Mouse (Mus musculus) kidney, postnatal 36 days (tissue): ENCODE results near the gene Brcc3.

ENCODE experiments used
- DNase-seq, 2 experiments: peaks; one replicate each; pipeline ENCODE4 v3.0.0; 2021 to 2022; ENCODE audit warnings: mixed read lengths in 2 of 2

Gene Brcc3

DNA sequence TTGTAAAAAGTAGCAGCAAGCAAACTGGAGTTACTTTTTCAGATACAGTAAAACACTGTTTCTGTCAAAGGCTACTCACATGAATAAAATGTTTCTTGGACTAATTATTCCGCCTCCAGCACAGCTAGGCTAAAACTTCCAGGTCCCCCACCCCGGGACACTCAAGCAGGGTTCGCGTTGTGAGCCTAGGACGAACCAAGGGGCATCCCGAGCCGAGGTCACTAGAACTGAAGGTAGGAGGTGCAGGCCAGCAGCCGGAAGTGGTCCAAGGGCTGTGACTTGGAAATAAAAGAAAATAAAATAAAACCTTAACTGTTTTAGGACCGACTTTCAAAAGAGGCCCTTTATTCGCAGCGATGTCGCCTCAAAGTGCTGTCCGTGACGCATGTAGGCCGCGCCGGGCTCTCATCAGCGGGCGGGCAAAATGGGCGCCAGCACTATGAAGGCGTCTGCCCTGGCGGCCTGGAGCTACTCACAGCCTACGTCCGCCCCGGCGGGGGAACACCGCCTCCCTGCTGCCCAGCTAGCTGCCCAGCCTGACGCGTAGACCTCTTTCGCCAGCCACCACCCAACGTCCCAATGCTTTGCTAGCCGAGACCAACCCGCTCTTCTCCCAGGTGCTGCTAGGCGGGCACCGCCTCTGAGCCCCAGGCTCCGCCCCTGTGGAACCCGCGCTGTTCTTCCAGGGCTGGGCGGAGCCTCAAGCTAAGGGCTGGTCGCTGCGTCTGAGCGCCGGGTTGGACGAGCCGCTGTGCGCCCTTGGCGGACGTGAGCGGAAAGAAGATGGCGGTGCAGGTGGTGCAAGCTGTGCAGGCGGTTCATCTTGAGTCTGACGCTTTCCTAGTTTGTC is at the start of gene Brcc3, which contains the start of the genes Cmc4 and Mtcp1:
Gene Brcc3 (plus strand): TSS at position 693 of the 850 bp plus-strand sequence.
Gene Cmc4 (minus strand): TSS at position 649 of the 850 bp plus-strand sequence.
Gene Mtcp1 (minus strand): TSS at position 653 of the 850 bp plus-strand sequence.
- peak; percentile 92 for DNase-seq

DNA sequence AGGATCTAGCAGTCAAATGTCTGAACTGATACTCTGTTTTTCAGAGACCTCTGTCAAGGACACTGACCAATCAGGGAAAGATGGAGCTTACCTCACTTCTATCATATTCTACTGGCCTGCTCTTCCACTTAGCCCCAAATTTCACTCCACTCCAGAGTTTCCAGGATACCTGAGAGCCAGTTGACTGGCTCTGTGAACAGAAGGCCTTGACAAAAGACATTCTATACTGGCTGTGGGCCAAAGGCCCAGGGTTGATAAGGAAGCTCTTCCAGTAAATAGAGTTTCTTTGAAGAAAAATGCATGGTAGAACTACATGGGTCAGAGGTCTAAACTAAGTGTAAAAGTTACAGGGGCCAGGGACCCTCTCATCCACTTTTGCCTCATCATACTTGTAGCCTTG is 46.2 kb upstream of the Brcc3 start:
- DNase-seq = peak; percentile 14 to 27

DNA sequence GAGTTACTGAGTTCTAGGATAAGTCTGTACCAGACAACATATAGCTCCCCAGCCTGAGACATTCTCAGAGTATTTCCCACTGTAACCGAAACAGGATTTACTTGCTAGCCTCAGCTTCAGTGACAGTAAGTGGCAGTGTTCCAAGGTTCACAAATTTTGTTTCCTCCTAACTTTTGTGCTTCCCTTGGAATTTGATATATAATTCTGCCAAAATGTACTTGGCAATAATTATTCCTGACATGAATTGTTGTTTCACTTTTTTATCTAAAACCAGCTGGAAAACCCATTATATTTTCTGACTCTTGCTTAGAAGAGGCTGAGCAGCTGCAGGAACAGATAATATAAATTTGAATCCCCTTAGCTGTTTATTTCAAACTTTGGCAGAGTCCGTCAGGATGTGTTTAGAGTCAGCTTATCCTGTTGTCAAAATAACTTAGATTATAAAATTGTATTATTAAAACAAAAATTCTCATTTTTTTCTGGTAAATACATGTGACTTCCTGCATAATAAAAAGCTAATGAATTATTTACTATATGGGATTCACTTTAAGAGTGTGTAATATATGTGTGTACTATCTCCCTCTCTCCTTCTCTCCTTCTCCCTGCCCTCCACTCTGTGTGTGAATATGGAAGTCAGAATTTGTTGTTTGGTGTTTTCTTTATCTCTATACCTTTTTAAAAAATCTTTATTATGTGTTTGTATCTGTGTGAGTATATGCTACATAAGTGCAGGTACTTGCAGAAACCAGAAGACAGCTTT is 43.6 kb upstream of the Brcc3 start:
- DNase-seq = peak; percentile 10 to 47

DNA sequence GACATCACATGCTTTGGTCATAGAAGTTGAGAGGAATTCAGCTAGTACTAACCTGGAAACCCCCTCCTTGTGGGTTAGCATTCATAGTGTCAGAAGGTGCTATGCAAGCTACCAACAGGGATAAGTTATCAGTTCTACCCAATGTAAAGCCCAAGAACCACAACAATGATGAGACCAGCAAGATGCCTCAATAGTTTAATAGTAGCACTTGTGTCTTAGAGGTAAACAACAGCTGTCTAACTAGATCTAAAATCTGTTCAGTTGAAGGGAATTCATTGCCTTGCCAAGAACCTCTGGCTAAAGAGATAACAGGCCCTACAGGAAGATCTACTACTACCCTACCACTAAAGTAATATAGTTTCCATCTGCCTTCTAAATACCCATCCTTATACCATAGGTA is 39.6 kb upstream of the Brcc3 start:
- DNase-seq = no peak

DNA sequence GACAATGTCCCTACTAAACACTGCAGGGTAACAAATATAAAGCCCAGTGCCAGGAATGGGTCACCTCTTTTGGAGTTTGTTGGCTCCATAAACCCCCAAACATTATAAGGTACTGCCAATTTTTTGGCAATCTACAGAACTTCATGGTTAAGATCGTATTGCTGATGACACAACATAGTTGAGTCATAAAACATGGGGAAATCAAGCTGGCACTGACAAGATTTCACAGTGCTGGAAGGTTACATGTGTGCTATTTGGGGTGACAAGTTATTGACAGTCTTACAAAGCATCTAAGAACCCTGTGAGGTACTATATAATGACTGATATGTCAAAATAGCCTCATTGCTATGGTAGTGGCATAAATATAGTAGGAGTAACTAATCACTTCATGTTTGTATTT is 35.3 kb upstream of the Brcc3 start:
- no peak for DNase-seq

DNA sequence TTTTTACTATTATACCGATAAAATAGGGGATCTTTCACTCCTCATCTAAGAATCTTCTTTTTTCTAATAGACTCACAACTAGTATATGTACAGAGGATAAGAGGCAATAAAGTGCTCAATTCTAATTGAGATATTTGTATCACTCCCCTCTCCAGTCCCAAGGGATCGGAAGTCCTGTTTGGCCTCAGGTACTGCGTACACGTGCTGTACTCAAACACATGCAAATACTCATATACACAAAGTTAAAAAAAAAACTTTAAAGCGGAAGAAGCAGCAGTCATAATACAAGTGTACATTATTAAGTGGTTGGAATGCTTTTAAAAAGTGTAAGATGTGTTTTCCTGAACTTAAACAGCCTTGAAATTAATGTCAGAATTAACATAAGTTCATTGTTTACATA is 34.7 kb upstream of the Brcc3 start:
- no peak for DNase-seq

DNA sequence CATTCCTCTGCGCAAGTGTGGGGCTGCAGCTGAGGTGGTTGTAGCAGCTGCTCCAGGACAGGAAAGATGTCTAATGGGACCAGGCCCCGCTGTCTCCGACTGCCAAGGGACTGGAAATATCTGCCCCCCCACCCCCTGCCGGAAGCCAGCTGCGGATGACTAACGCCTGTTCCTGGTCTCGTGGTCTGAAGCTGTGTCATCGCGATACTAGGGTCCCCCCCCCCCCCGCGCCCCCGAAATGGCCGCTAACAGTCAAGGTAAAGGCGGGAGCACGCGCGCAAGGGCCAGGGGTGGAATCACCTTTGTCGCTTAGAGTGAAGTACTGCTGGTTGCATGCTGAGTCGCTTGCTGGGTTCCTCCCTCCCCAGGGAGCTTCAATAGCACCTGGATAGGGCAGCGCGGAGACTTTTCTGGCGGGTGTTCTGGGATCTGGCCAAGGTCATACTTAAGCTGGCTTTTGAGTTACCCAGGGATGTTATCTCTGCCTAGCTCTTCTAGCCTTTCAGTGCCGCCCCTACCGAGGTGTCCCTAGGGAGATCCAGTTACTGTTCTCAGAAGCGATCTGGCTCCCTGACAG is 34.1 kb upstream of the Brcc3 start, which contains the start of the genes Fundc2 and F8:
Gene Fundc2 (plus strand): TSS at position 205 of the 577 bp plus-strand sequence.
Gene F8 (minus strand): TSS at position 421 of the 577 bp plus-strand sequence.
- DNase-seq = peak; percentile 77 to 88

DNA sequence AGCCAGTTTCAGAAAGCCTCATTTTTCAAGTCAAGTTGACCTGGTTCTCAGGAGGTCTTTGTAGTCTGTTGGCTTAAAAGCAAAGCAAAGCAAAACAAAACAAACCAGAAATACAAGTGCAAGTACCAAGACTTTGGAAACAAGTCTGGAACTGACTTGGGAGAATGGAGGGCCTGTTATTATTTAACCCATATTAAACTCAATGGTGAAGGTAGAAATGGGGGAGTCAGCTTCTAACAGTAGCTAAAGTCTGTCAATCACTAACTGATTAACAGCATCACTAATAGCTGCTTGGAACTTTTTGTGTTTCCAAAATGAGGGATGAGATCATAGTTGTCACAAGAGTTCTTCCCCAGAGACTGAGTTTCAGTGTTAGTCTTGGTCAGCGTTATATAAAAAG is 17.0 kb upstream of the Brcc3 start:
- peak in 1 of 2 experiments; percentile 43 for DNase-seq

DNA sequence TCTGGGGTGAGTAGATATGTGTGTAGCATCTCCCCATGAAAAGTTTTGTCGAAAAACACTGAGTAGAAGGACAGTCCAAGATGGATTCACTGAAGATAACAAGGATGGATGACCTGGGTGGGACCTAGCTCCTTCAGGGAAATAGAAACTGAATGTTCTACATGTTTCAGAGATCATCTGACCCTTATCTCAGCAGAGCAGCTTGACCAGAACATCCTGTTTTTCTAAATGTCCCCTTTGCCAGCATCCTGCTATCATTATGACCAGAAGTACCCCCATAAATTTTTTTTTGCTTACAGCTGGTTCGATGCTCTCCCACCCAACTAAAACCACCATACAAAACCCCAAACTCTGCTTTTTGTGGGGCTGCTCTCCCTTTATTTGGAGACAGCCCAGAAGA is 13.8 kb upstream of the Brcc3 start:
- DNase-seq = peak; percentile 6 to 52

DNA sequence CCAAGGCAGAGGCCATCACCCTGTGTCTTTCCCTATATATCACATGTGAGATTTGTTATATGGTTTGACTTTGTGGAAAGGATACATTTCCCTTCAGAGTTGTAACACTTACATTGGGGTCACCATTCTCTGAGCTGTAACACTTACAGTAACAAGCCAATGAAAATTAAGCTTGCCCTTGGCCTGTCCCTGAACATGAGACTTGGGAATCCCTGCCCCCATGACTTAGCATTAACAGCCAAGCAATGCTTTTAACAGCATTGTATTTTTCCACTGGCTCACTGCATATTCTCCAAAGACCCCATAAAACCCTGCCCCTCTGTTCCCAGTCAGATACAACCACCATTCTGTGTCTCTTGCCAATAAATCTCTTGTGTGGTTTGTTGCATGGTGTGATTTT is 13.1 kb upstream of the Brcc3 start:
- no peak for DNase-seq

DNA sequence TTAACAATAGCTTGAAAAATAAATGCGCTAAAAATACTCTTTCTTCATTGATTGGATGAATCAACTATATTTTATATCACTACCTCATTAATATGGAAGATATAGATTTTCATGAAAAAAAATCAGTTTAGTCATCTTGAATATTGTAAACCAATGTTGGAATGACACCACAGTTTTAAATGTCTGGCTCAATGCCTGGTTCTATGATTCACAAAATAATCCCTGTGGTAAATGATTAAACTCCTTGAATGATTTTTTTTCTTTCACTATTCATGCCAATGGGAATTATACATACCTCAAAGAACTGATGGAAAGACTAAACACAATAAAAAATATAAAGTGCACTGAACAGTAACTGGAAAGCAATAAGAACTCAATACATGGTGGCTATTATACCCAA is 6.7 kb upstream of the Brcc3 start:
- DNase-seq = no peak

DNA sequence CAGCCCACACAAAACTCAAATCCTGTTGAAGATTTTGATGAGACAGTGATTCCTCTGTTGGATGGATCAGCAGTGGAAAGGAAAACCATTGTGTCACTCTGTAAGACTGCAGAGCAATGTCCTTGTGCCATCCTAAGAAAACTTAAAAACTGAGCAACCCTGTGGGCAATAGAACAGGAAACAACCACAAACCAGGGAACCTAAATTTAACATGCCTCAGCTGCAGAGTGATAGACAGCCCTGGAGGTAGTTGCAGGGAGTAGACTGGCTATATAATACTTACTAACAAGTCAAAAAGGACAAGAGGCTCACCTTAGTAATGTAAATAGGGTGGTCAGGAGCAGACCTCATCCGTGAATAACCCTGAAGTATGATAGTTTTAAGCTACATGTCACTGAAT is 38.2 kb downstream of the Brcc3 start:
- no peak for DNase-seq

DNA sequence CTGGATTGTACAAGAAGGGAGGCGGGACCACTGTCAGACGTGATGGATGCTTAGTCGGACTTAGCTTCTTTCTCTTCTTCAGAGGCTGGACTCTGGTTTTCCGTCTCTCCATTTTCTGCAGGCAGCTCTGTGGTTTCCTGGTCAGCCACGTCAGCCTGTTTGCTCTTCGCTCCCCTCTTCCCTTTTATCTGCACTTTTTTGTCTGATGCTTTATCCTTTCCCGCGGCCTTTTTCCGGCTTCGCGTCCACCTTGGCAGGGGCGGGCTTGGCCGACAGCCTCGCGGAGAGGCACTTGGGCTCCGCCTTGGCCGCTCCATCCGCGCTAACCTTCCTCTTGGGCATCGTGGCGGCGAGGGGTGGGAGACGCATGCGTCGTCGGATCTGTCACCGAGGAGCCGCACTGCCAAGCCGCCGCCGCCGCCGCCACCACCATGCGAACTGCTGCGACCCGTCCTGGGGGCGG is 58.8 kb downstream of the Brcc3 start:
- DNase-seq = peak; percentile 45 to 61

DNA sequence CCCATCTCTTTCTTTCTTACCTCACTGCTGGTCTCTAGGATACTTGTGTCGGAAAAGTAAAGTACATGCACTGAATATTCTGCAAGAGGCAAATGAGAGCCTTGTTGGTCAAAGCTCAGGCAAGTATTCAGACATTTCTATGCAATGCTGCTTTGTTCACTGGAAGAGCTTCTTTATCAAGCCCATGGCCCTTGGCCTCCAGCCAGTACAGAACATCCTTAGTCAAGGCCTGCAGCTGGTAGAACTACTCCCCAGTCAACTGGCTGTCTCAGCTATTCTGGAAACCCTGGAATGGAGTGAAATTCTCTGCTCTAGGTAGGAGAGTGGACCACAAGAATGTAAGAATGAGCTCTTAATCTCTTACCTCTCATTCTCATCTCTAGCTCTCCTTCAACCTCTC is 73.5 kb downstream of the Brcc3 start:
- DNase-seq = no peak
